Mouse (Mus musculus): ENCODE data around the gene D030056L22Rik.

DNA sequence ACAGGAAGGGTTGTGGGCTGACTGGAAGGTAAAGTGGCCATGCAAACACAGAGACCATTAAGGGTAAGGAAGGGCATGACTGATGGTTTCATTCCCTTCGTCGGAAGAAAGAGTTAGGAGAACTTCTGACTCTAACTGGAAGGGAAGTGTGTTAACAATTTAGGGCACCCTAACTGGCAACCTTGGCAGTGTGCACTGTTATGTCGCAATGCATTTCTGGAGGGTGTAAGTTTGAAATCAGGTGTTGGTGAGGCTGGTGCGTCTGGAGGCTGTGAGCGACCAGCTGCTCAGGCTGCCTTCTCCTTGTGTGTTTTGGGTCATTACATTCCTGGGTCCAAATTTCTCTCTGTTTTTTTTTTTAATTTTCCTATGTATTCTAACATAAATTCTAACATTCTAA, 31.0 kb downstream of the D030056L22Rik start:
- TF ChIP-seq MAFK (IDR thresholded peaks at IDR 0.05; ENCODE audit: insufficient read depth, low read depth, low read length) (no peak), ZNF384 (IDR thresholded peaks at IDR 0.05; ENCODE audit: low read depth, low read length) (no peak), ZC3H11A (IDR thresholded peaks at IDR 0.05; ENCODE audit: borderline replicate concordance, low read depth, low read length) (no peak), CHD2 (IDR thresholded peaks at IDR 0.05; ENCODE audit: low read depth, low read length) (no peak)

Data from ES-E14 (cell line).